Mouse (Mus musculus): Measurements from ENCODE around the gene Uqcrc2.

The Uqcrc2 gene

DNA sequence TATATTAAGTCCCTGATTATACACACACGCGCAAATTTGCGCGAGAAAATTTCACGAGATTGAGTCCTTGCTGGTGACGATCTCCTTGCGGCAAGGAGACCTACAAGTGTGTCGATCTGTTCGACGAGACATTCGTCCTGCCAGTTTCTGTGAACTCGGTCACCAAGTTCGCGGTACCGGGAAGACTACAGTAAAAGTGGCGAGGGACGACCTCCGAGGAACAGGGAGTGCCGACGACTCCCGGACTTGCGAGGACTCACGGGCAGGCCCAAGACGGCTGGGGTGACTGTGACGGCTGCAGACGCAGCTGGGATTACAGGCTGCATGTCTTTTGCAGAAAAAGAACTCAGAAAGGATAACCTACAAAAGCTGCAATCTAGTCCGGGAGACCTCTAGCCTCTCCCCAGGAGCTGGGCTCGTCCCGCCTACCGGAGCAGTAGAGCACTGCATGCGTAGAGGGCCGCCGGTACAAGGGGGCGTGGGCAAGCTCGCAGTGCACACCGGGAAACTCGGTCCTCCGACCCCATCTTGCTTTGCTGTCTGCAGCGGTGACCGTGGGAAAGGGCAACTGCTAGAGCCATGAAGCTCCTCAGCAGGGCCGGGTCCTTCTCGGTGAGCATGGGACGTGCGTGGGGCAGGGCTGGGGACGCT is at the start of gene Uqcrc2:
Gene Uqcrc2, plus strand, starts transcription at position 466 of the 651 bp plus-strand sequence.
- CTCF ChIA-PET, result interaction anchor here (0.5 to 1.7 kb wide), 13 partner anchors 8 to 537 kb away, joined by 3 to 8 read pairs (median 4); no protein-coding TSS in a partner anchor

GRCm38 (mm10) chr7:120597203-120597743 is 37.7 kb upstream of the Uqcrc2 start:
- ChIA-PET CTCF (no interaction called here), POLR2A (no interaction called here)

More for the DNA sequence above, at the start of gene Uqcrc2:
- POLR2A ChIA-PET, result interaction anchor here in 2 of 4 experiments (0.6 to 2.3 kb wide), 15 partner anchors 8 to 533 kb away, joined by 3 to 12 read pairs (median 4); partner anchors contain the start of genes Mfsd13b (in 2 of the 2), Cdr2 (in 1 of the 2), Tmem159 (in 1 of the 2) and Vwa3a (in 1 of the 2)

- ChIA-PET CTCF (no interaction called here), POLR2A (no interaction called here)
Measured at GRCm38 (mm10) chr7:120597744-120598243, 37.2 kb upstream of the Uqcrc2 start.

- CTCF ChIA-PET, result no interaction called here
- POLR2A ChIA-PET, result no interaction called here
Measured at GRCm38 (mm10) chr7:120598355-120598754, 36.6 kb upstream of the Uqcrc2 start.

DNA sequence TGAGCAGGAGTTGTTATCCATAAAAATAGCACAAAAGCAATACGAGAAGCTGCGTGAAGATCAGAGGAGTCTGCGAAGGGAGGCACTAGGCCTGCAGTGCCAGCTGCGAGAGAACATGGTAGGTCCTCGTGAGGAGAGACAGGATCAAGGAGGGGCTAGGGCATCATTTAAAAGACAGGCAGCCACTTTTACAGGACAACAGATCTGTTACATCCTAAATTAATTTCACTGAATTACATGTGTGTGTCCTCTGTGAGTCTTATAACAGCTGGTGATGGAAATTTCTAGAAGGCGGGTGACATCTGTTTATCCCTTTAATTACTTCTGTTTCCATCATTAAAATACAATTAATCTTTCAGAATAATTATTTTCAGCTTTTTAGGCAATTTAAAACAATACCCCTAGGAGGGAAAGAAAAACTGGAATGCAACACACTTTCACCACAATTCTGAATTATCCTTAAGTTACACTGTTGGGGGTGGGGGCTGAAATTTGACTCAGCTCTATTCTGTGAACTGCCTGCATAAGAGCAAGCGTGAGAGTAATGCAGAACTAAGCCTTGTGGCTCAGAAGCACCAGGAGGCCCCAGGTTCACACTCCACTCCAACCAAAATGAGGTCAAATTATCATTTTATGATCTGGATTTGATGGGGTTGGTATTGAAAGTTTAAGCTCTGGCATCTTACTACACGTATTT is 14.8 kb upstream of the Uqcrc2 start:
- CTCF ChIA-PET, result no interaction called here
- POLR2A ChIA-PET, result no interaction called here

DNA sequence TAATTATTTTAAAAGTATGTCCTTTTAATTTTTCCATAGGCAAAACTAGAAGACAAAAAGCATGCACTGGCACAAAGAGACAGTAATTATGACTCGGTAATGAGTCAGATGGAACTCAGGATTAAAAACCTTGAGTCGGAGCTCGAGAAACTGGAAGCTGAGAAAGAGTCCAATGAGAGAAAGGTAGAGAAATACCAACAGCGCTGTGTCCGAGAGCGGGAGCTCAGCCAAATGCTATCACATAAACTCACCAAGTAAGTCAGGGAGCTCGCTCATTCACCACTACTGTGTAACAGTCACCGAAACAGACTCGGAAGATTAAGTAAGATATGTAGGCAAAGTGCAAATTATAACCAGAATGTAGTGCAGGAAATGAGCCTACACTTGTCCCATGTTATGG is 14.1 kb upstream of the Uqcrc2 start:
- CTCF ChIA-PET, result no interaction called here
- POLR2A ChIA-PET, result no interaction called here

DNA sequence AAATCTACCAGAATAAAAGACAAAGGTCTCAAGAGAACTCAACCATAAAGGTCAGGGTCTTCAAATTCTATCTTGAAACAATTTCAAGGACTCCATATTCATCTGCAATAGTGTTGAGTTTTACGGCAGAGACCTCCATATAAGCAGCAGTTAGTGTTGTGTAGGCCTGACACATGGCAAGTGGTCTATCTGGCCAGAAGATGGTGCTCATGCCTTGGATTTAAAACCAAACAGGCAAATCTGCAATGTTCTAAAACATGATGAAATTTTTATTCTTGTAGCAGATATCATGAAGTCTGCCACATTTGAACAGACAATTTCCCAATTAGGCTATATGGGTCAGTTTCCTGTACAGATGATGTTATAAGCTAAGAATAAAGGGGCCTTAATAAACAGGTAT is 2.5 kb upstream of the Uqcrc2 start:
- ChIA-PET POLR2A (interaction anchor here in 1 of 4 experiments (0.6 kb wide), 1 partner anchor 380 kb away, joined by 6 read pairs; no protein-coding TSS in a partner anchor), CTCF (no interaction called here)

DNA sequence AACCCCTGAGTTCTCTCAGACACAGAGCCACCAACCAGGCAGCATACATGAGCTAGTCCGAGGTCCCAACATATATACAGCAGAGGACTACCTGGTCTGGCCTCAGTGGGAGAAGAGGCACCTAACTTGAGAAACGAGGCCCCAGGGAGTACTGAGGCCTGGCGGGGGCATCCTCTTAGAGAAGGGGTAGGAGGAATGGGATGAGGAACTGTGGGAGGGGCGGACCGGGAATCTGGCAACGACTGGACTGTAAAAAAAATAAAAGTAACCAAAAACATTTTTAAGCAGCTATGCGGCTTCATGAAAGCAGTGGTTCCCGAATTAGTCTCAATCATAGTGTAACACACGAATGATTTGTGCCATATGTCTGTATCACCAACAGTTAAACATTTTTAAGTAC is 675 bp upstream of the Uqcrc2 start:
- POLR2A ChIA-PET, result interaction anchor here in 2 of 4 experiments (0.6 to 2.3 kb wide), 14 partner anchors 9 to 1387 kb away, joined by 3 to 12 read pairs (median 4); partner anchors contain the start of genes Mfsd13b (in 2 of the 2), Cdr2 (in 1 of the 2), Gga2 (in 1 of the 2) and Tmem159 (in 1 of the 2)
- CTCF ChIA-PET, result interaction anchor here (0.5 to 1.7 kb wide), 10 partner anchors 9 to 536 kb away, joined by 3 to 7 read pairs (median 4); no protein-coding TSS in a partner anchor

- POLR2A ChIA-PET, result interaction anchor here in 3 of 4 experiments (0.5 to 2.3 kb wide), 16 partner anchors 8 to 533 kb away, joined by 3 to 8 read pairs (median 4); partner anchors contain the start of genes Mfsd13b (in 2 of the 3), Cdr2 (in 1 of the 3), Tmem159 (in 1 of the 3) and Vwa3a (in 1 of the 3)
Measured at GRCm38 (mm10) chr7:120635362-120635781, 396 bp downstream of the Uqcrc2 start.

DNA sequence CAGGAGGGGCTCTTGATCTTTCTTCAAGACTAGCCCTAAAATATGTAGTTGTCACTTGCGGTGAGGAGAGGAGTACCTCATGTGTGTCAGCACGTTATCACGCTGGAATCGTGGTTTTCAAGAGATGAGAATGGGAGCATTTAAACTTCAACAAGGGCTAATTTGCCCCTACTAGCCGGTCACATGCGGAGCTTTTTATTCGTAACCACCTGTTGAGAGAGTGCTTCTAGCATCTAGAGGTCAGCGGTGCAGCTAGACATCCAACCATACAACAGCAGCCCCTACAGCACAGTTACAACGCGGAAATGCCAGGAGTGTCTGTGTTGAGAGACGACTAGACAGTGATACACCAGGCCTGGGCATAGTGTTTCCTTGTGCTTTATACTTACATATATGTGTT is 845 bp downstream of the Uqcrc2 start:
- CTCF ChIA-PET, result interaction anchor here in 1 of 4 experiments (1.1 kb wide), 1 partner anchor 199 kb away, joined by 3 read pairs; no protein-coding TSS in a partner anchor
- POLR2A ChIA-PET, result interaction anchor here in 3 of 4 experiments (0.5 to 2.3 kb wide), 8 partner anchors 8 to 400 kb away, joined by 3 to 8 read pairs (median 4); partner anchors contain the start of genes Cdr2 (in 1 of the 3), Mfsd13b (in 1 of the 3) and Vwa3a (in 1 of the 3)

More at GRCm38 (mm10) chr7:120635362-120635781, 396 bp downstream of the Uqcrc2 start:
- CTCF ChIA-PET, result interaction anchor here (0.5 to 1.7 kb wide), 9 partner anchors 8 to 537 kb away, joined by 3 to 8 read pairs (median 4); no protein-coding TSS in a partner anchor

- POLR2A ChIA-PET, result interaction anchor here in 2 of 4 experiments (0.9 to 2.1 kb wide), 8 partner anchors 8 to 21 kb away, joined by 3 to 8 read pairs (median 3); partner anchors contain the start of gene Uqcrc2 (in 2 of the 2)
- CTCF ChIA-PET, result interaction anchor here in 3 of 4 experiments (0.6 to 1.6 kb wide), 8 partner anchors 8 to 305 kb away, joined by 3 to 6 read pairs (median 4); partner anchors contain the start of genes Pdzd9 (in 1 of the 3) and Uqcrc2 (in 1 of the 3)
Measured at GRCm38 (mm10) chr7:120643217-120643616, 8.2 kb downstream of the Uqcrc2 start.

- POLR2A ChIA-PET, result no interaction called here
- CTCF ChIA-PET, result no interaction called here
Measured at GRCm38 (mm10) chr7:120647849-120648248, 12.9 kb downstream of the Uqcrc2 start.

DNA sequence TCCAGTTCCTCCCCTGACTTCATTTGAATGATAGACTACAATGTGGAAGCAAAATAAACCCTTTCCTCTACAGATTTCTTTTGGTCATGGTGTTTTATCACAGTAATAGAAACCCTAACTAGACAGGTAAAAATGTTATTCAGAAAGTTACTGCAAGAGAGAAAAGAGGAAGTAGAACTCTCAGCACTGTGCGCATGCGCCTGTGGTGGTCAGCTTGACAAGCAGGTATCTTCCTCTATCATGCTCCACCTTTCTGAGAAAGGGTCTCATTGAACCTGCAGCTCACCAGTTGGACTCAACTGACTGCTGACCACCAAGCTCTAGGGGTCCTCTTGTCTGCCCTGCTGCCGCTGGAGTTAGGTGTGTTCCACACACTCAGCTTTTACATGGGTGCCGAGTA is 27.1 kb downstream of the Uqcrc2 start:
- ChIA-PET POLR2A (interaction anchor here in 1 of 4 experiments (0.9 to 1.0 kb wide), 3 partner anchors 8 to 255 kb away, joined by 3 read pairs; partner anchors contain the start of gene Polr3e), CTCF (interaction anchor here in 1 of 4 experiments (1.2 kb wide), 1 partner anchor 164 kb away, joined by 4 read pairs; no protein-coding TSS in a partner anchor)

GRCm38 (mm10) chr7:120670153-120670875 is 35.3 kb downstream of the Uqcrc2 start, which contains the start of gene Pdzd9:
Gene Pdzd9 (minus strand): TSS chr7:120670343.
- CTCF ChIA-PET, result interaction anchor here in 3 of 4 experiments (0.5 to 1.6 kb wide), 6 partner anchors 20 to 450 kb away, joined by 3 to 5 read pairs (median 4); no protein-coding TSS in a partner anchor
- POLR2A ChIA-PET, result interaction anchor here in 1 of 4 experiments (1.0 kb wide), 1 partner anchor 52 kb away, joined by 3 read pairs; no protein-coding TSS in a partner anchor

DNA sequence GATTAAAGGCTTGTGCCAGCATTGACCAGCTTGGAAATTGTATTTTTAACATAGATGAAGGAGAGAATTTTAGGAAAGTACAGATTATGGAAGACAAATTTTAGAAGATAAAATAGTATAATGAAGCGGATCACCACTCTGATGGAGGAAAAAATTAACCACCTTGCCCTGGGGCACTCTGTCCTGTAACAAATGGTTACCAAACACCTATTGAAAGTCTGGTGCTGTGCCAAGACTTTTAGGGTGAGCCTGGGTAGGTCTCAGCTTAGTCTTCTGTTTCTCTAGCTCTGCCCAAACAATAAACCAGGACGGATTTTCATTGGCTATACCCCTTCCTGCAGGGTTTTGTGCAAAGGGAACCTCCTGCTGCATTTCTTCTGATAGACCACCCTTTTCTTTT is 36.3 kb downstream of the Uqcrc2 start:
- ChIA-PET CTCF (interaction anchor here in 1 of 4 experiments (0.7 kb wide), 1 partner anchor 152 kb away, joined by 4 read pairs; no protein-coding TSS in a partner anchor), POLR2A (interaction anchor here in 1 of 4 experiments (0.6 kb wide), 1 partner anchor 25 kb away, joined by 3 read pairs; no protein-coding TSS in a partner anchor)

DNA sequence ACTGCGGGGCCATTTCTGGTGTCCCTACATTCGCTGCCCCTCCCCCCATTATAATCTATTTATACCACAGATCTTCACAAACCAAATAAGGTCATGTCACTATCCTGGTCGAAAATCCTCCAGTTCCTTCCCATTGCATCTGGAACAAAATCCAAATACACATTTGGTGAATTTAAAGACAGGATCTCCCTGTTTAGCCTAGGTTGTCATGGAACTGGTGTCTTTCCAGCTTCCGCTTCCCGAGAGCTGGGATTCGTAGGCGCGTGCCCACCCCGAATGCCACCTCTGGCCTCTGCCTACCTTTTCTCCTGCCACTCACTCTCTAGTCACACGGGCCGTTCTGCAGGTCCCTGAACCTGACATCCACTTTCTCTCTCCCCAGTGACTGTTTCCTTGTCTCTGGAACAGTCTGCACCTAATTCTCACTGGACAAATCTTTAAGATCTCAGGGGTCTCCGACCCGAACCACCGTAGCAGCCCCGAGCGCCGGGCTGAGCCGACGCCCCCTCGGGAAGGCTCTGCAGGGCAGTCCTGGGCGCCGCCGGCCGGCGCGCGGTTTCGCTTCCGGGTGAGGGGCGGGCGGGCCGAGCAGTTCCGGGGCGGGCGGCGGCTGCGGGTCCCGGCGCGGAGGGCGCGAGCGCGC is 42.1 kb downstream of the Uqcrc2 start, which contains the start of gene Mosmo:
Gene Mosmo, plus strand, starts transcription at position 618 of the 643 bp plus-strand sequence.
- POLR2A ChIA-PET, result interaction anchor here in 2 of 4 experiments (0.7 to 1.6 kb wide), 5 partner anchors 13 to 51 kb away, joined by 3 to 4 read pairs (median 3); partner anchors contain the start of gene Uqcrc2 (in 1 of the 2)
- CTCF ChIA-PET, result no interaction called here
